Mouse (Mus musculus) bone marrow, adult 2 months (tissue): Measurements from ENCODE around the gene Ildr1. TPM values are rescaled to one million over a fixed set of nuclear protein-coding genes. Genes with fewer than 3 reads are reported as not detected.

Experiments
- H3K27ac ChIP-seq: fragments of 200-500 bp; 2 replicates; pipeline ENCODE4 v1.5.1; 2012; ENCODE audit warnings: low read depth, mild to moderate bottlenecking, control low read depth, inconsistent platforms, low read length; ENCODE audit not compliant: control insufficient read depth, poor library complexity, insufficient read depth
- H3K4me1 ChIP-seq: fragments of 200-500 bp; 2 replicates; pipeline ENCODE4 v1.6.1; 2011; ENCODE audit warnings: low read length; ENCODE audit not compliant: control insufficient read depth, insufficient read depth
- H3K4me3 ChIP-seq: fragments of 200-500 bp; replicated peaks from 2 replicates; pipeline ENCODE3; 2011; ENCODE audit warnings: mild to moderate bottlenecking, low read depth, low read length, control low read depth; ENCODE audit not compliant: control insufficient read depth
- CTCF ChIP-seq: fragments of 200-500 bp; IDR thresholded peaks from 2 replicates; pipeline ENCODE4 v1.5.1; 2011; ENCODE audit warnings: low read length, control low read depth; ENCODE audit not compliant: control insufficient read depth, insufficient read depth
- POLR2A ChIP-seq: fragments of 200-500 bp; IDR thresholded peaks from 2 replicates; pipeline ENCODE4 v1.6.1; 2011; ENCODE audit warnings: low read depth, mild to moderate bottlenecking, control low read depth, low read length, borderline replicate concordance; ENCODE audit not compliant: control insufficient read depth
- WGBS: fragments of 180-500 bp; shearing (Covaris S2); methylation state at CpG from one replicate; pipeline ENCODE4 v1.1.7; 2018; 5-methylcytosine and 5-hydroxymethylcytosine counted together
- polyA plus RNA-seq: library from polyadenylated mRNA; stranded (reverse); fragments of >200 nt; gene quantifications from 2 replicates; pipeline ENCODE4 v1.2.4, GENCODE M21; 2011; ENCODE audit warnings: low replicate concordance; ENCODE audit not compliant: missing spikeins, insufficient read depth, insufficient read length

The Ildr1 gene
- 0.45 and 1.5 TPM in 2 replicates for polyA plus RNA-seq

GRCm38 (mm10) chr16:36693818-36694413 lies at the start of gene Ildr1:
Gene Ildr1 (plus strand): TSS chr16:36693978.
- 3% methylated on average over 40 of the region's 40 CpGs for WGBS
- Histone ChIP-seq H3K27ac (no peak within 1 kb of the TSS), H3K4me3 (no peak within 1 kb of the TSS), H3K4me1 (no peaks in the 10 kb centered on the region)
- TF ChIP-seq CTCF (no peak), POLR2A (no peak)

DNA sequence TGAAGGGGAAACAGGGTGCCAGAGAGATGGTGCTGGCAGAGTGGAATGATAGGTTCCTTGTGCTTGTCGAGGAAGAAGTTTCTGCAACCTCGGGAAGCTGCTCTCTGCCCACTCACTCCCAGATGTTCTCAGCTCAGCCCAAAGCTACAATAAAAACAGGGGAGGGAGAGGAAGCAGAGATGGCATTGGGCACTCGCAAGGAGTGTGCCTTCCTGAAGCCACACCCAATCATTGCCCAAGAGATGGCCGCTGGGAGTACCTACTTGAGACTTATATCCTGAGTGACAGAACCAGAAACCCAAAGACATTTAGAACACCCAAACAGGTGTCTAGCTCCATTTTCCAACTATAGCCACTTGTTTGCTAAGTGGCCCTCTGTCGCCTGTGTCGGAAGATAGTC lies 48.7 kb upstream of the Ildr1 start:
- TF ChIP-seq CTCF, result no peak
- no peak for TF ChIP-seq POLR2A
- no peaks in the 10 kb centered on the region; the same call in 1 of the 2 replicates for H3K4me1 ChIP-seq
- no peak overlapping the region for H3K27ac ChIP-seq
- H3K4me3 ChIP-seq, result no peak overlapping the region
- 62% methylated on average over 6 of the region's 6 CpGs for WGBS

DNA sequence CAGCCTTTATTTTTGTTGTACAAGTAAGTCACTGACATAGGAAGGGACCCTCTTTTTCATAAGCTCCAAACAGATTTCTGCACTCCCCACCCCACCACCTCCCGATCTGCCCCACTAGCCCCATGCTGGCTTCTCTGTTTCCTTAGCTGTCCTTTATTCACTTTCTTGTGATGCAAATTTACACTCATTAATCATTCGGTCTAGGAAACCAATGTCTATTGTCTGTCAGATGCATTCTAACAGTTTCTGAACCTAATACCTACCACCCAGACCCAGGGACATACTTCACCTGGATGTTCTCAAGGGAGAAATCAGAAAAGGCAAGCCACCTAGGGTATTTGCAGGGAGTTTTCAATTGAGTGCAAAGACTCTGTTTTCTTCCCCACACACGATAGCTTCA lies 44.5 kb upstream of the Ildr1 start:
- WGBS, result 77% methylated on average over 3 of the region's 3 CpGs
- Histone ChIP-seq H3K4me1 (no peaks in the 10 kb centered on the region), H3K27ac (no peak overlapping the region), H3K4me3 (no peak overlapping the region)
- TF ChIP-seq CTCF (no peak), POLR2A (no peak)

DNA sequence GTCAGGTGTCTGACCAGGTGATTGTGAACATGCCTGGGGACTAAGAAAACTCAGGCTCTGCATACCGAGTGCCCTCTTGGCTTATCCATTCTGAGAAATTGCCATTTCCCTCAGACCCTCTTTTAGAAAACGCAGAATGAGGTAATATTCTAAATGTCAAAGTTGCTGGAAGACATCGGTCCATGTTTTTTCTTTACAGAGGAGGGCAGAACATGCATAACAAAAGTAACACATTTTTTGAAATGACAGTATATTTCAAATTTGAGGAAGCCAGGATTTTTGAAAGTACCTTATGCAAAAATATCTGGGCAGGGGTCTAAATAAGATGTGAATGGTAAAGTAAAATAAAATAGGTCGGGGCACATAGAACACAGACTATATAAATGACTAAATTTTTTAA lies 43.3 kb upstream of the Ildr1 start:
- H3K4me3 ChIP-seq, result no peak overlapping the region
- 76% methylated on average over 4 of the region's 4 CpGs for WGBS
- TF ChIP-seq CTCF, result no peak
- TF ChIP-seq POLR2A, result no peak
- no peaks in the 10 kb centered on the region for H3K4me1 ChIP-seq
- no peak overlapping the region for H3K27ac ChIP-seq

GRCm38 (mm10) chr16:36651174-36651766 lies 42.5 kb upstream of the Ildr1 start:
- Histone ChIP-seq H3K27ac (no peak overlapping the region), H3K4me3 (no peak overlapping the region), H3K4me1 (no peaks in the 10 kb centered on the region)
- TF ChIP-seq CTCF (no peak), POLR2A (no peak)
- 81% methylated on average over 6 of the region's 6 CpGs for WGBS

GRCm38 (mm10) chr16:36655199-36655598 lies 38.6 kb upstream of the Ildr1 start:
- 68% methylated on average over 1 of the region's 1 CpGs for WGBS
- TF ChIP-seq CTCF, result no peak
- no peak for TF ChIP-seq POLR2A
- Histone ChIP-seq H3K4me1 (no peaks in the 10 kb centered on the region; the same call in 1 of the 2 replicates), H3K27ac (no peak overlapping the region), H3K4me3 (no peak overlapping the region)

DNA sequence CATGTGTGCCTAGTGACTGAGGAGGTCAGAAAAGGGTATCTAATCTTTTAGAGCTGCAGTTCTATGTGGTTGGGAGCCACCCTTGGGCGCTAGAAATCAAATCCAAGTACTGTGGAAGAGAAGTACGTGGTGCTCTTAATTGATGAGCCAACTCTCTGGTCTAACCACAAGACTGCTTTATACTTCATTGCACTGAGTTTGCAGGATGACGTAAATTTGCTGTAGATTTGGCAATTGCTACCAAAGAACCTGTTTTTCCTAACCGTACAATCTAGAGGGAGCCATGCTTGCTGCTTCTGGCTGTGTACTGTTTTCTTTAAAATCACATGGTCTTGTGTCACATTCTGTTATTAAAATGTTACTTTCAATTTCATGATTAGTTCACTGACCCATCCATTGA lies 37.9 kb upstream of the Ildr1 start:
- 22% methylated on average over 4 of the region's 4 CpGs for WGBS

DNA sequence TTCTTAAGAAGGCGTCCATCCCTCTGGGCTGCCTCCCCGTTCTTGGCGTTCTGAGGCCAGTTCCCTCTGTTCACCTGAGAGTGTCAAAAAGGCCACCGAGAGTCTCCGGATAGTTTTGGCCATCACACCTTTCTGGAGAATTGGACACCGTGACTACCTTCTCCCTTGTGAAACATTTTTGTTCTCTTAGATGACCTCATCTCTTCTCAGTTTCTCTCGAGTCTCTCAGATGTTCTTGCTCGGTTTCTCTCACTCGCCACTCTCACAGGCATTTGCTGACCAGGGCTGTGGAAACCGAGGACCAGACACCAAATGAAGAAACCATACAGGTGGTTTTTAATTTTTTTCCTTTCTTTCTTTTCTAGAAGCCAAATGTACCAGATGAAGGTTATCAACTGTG lies 32.4 kb upstream of the Ildr1 start:
- no peak overlapping the region for H3K27ac ChIP-seq
- no peaks in the 10 kb centered on the region; the same call in 1 of the 2 replicates for H3K4me1 ChIP-seq
- H3K4me3 ChIP-seq, result no peak overlapping the region
- no peak for TF ChIP-seq POLR2A
- TF ChIP-seq CTCF, result no peak
- 76% methylated on average over 10 of the region's 10 CpGs for WGBS

More for the DNA sequence above, 37.9 kb upstream of the Ildr1 start:
- Histone ChIP-seq H3K4me1 (no peaks in the 10 kb centered on the region; the same call in 1 of the 2 replicates), H3K4me3 (no peak overlapping the region), H3K27ac (no peak overlapping the region)
- TF ChIP-seq CTCF, result no peak
- no peak for TF ChIP-seq POLR2A
